Mouse (Mus musculus) embryonic fibroblast, embryonic 13.5 days (primary cell): Measurements from ENCODE around the gene Tas2r134. TPM values are rescaled to one million over a fixed set of nuclear protein-coding genes. Genes with fewer than 3 reads are reported as not detected.

ENCODE experiments used
- H3K27ac ChIP-seq: 2 replicates; pipeline ENCODE4 v1.5.1; 2012; ENCODE audit warnings: low read length, control low read depth, inconsistent platforms; ENCODE audit not compliant: insufficient read depth
- H3K4me1 ChIP-seq: 2 replicates; pipeline ENCODE4 v1.6.1; 2011; ENCODE audit warnings: low read length; ENCODE audit not compliant: control insufficient read depth, insufficient read depth
- H3K4me3 ChIP-seq: 2 replicates; pipeline ENCODE4 v1.5.1; 2011; ENCODE audit warnings: mild to moderate bottlenecking, control low read depth, low read length; ENCODE audit not compliant: insufficient read depth
- CTCF ChIP-seq: IDR thresholded peaks from 2 replicates; pipeline ENCODE4 v1.5.1; 2011; ENCODE audit warnings: mild to moderate bottlenecking, control low read depth, low read length, moderate library complexity, borderline replicate concordance; ENCODE audit not compliant: insufficient read depth
- POLR2A ChIP-seq: IDR thresholded peaks from 2 replicates; pipeline ENCODE4 v1.6.1; 2011; ENCODE audit warnings: low read depth, mild to moderate bottlenecking, control low read depth, low read length, moderate library complexity
- polyA plus RNA-seq: library from polyadenylated mRNA; stranded (reverse); fragments of >200 nt; gene quantifications from 2 replicates; pipeline ENCODE4 v1.2.4, GENCODE M21; 2011; ENCODE audit warnings: low read depth; ENCODE audit not compliant: missing spikeins, insufficient read length

Gene Tas2r134
- polyA plus RNA-seq, 1 experiment = not detected

DNA sequence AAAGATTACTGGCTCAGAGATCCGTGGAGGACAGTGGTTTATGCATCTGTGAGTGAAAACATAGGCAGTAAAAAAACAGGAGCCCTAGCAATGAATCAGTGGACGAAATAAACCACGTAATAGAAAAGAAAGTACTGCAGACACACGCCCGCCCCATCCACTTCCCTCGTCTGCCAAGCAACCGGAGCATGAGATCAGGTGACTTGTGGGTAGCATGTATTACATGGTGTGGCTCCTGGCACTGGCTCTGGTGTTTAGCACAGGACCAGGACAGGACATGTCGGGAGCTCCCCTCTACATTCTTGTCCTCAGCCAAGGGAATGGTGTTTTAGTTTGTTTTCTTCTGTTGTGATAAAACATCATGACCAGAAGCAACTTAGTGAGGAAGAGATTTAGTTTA, 26.4 kb upstream of the Tas2r134 start:
- no peak overlapping the region for H3K27ac ChIP-seq
- peaks cover 3% of the 10 kb centered on the region; the same call in 1 of the 2 replicates for H3K4me1 ChIP-seq
- H3K4me3 ChIP-seq = no peak overlapping the region
- TF ChIP-seq POLR2A = no peak
- no peak for TF ChIP-seq CTCF

- H3K27ac ChIP-seq = no peak overlapping the region
- H3K4me1 ChIP-seq = peaks cover 2% of the 10 kb centered on the region; the same call in 1 of the 2 replicates
- no peak overlapping the region for H3K4me3 ChIP-seq
- TF ChIP-seq POLR2A = no peak
Measured at GRCm38 (mm10) chr2:51610305-51610704, 17.0 kb upstream of the Tas2r134 start.

DNA sequence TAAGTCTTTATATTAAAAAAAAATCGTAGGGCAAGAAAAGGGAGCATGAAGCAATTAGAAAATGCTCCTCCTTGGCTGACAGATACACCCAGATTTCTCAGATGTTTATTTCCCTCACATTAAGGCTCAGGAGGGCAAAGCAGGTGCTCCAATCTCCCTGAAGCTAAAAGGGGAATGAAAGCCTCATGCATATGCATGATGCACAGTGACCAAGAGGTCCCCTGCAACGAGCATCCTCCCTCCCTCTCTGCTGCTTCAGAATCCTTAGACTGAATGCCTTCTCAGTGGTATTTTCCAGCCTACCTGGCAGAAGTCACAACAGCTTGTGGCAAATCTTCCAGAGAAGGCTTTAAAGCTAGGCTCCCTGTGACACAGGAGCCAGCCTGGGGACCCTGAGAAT, 16.4 kb upstream of the Tas2r134 start:
- TF ChIP-seq CTCF = no peak
- TF ChIP-seq POLR2A = no peak
- Histone ChIP-seq H3K4me1 (peaks cover 2% of the 10 kb centered on the region; the same call in 1 of the 2 replicates), H3K4me3 (no peak overlapping the region), H3K27ac (no peak overlapping the region)

DNA sequence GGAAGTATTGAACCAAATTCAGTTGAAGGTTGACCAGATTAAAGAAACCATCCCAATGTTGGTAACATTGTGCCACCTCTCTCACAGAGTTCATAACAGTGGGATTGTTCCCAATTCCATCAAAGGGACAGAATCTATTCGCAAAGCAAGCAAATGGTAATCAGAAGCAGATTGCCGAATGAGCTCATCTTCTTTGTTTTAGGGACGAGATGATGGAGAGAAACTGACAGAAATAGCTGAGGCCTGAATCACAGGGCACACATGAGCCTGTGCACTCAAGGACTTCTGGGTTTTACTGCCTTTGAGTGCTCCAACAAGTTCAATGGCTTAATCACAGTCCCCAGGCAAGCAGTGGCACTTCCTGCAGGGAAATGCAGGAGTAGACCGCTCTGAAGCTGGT, 13.6 kb upstream of the Tas2r134 start:
- H3K27ac ChIP-seq = peak overlapping the region; percentile 47; the same call in 1 of the 2 replicates
- TF ChIP-seq POLR2A = no peak
- TF ChIP-seq CTCF = no peak
- peaks cover 2% of the 10 kb centered on the region; the same call in 1 of the 2 replicates for H3K4me1 ChIP-seq
- H3K4me3 ChIP-seq = no peak overlapping the region

DNA sequence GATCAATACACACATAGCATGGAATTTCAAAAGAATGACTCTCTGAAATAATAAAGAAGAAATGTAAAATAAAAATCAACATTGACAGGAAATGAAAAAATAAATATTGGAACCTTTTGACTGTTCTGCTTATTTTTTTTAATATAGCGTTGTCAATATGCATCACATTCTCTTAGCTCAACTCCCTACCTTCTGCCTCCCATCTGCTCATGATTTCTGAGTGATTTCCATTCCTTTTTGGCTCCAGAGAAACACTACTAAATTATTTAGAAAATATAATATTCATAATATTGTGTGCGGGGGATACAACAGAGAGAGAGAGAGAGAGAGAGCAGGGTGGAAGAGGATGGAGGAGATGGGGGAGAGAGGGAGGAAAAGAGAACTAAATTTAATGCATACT, 5.4 kb upstream of the Tas2r134 start:
- Histone ChIP-seq H3K4me3 (no peak overlapping the region), H3K27ac (no peak overlapping the region), H3K4me1 (no peaks in the 10 kb centered on the region)
- TF ChIP-seq CTCF (no peak), POLR2A (no peak)

GRCm38 (mm10) chr2:51626007-51626406, 1.3 kb upstream of the Tas2r134 start:
- H3K4me3 ChIP-seq = no peak overlapping the region
- H3K27ac ChIP-seq = no peak overlapping the region
- H3K4me1 ChIP-seq = no peaks in the 10 kb centered on the region
- TF ChIP-seq POLR2A (no peak), CTCF (no peak)

DNA sequence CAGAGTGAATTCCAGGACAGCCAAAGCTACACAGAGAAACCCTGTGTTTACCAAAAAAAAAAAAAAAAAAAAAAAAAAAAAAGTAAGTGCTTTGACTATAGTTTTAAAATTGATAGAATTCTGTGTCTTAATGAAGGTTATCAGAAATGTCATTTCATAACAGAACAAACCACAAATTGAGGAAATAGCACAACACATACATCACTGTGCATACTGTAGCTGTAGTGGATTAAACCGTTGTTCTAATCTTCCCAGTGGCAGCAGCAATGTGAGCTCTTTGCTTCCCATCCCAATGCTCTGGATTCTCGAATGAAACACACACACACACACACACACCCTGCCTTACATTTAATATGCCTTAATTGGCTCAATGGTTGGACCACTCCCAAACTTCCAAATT, 4.1 kb downstream of the Tas2r134 start:
- Histone ChIP-seq H3K4me1 (no peaks in the 10 kb centered on the region), H3K27ac (no peak overlapping the region), H3K4me3 (no peak overlapping the region)
- TF ChIP-seq POLR2A (no peak), CTCF (no peak)

DNA sequence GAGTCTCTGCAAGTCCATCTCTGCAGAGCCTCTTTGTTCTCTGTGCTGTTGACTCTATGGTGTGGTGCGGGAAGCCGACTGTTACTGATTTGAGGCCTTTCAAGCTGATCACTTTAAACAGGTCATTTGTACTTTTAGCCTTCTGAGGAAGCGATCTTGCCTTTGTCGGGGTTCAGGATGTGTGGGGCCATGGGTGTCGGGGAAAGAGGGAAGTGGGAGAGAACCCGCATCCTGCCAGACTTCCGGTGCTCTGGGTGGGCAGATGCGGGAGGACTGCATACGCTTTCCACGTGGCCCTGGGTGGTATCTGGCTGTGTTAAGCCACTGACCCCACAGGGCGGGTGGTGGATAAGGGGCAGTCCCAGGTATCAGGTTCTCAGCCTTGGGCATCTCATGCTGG, 10.4 kb downstream of the Tas2r134 start:
- no peaks in the 10 kb centered on the region for H3K4me1 ChIP-seq
- H3K4me3 ChIP-seq = no peak overlapping the region
- TF ChIP-seq CTCF (no peak), POLR2A (no peak)
- H3K27ac ChIP-seq = no peak overlapping the region

DNA sequence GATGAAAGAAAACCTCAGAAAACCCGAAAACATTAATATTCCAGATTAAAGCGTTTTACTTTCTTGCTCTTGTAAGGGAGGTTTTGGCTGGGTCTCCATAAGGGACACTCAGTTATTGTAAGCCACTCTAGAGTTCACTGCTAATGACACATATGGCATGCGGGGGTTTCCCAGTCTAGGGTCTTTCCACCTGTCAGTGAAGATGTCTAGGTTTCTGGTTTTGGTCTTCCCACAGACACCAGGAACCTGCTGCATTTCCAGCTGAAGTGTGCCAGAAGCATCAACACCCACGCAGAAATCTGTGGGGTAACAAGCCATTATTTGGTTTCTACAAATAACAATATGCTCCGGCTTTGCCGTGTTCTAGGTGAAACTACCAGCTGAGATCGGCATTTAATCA, 14.3 kb downstream of the Tas2r134 start:
- Histone ChIP-seq H3K27ac (no peak overlapping the region), H3K4me1 (no peaks in the 10 kb centered on the region), H3K4me3 (no peak overlapping the region)
- no peak for TF ChIP-seq CTCF

GRCm38 (mm10) chr2:51643244-51644139, 16.2 kb downstream of the Tas2r134 start:
- Histone ChIP-seq H3K27ac (no peak overlapping the region), H3K4me3 (no peak overlapping the region), H3K4me1 (no peaks in the 10 kb centered on the region)
- TF ChIP-seq CTCF = no peak
- no peak for TF ChIP-seq POLR2A

DNA sequence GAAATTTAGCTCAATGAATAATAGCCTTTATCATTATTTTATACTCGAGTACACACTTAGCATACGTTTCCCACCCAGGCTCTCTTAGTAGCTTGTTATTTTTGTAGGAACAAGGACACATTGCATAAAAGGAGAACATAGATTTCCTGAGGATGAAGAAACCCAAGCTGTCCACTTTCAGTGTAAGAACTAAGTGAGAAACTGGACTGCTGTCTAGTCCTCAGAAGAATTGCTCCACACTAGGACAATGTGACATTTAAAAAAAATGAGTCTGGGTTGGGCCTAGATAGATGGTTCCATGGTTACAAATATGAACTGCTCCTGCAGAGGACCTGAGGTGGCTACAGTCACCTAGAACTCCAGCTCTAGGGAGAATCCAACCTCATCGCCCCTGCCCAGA, 20.7 kb downstream of the Tas2r134 start:
- TF ChIP-seq POLR2A (no peak), CTCF (no peak)
- H3K4me1 ChIP-seq = no peaks in the 10 kb centered on the region
- H3K4me3 ChIP-seq = no peak overlapping the region
- no peak overlapping the region for H3K27ac ChIP-seq
